Mouse (Mus musculus) bone marrow macrophage, adult 2 months (primary cell): ENCODE data around the gene Prss44. TPM values are rescaled to one million over a fixed set of nuclear protein-coding genes. Genes with fewer than 3 reads are reported as not detected.

Experiments
- H3K27ac ChIP-seq: 2 replicates; pipeline ENCODE4 v1.5.1; 2012; ENCODE audit warnings: low read depth, low read length; ENCODE audit not compliant: insufficient read depth
- H3K4me1 ChIP-seq: 2 replicates; pipeline ENCODE4 v1.6.1; 2012; ENCODE audit warnings: low read length; ENCODE audit not compliant: control insufficient read depth, insufficient read depth
- H3K4me3 ChIP-seq: 2 replicates; pipeline ENCODE4 v1.5.1; 2012; ENCODE audit warnings: mild to moderate bottlenecking, low read length, moderate library complexity; ENCODE audit not compliant: insufficient read depth
- CTCF ChIP-seq: IDR thresholded peaks from 2 replicates; pipeline ENCODE4 v1.5.1; 2012; ENCODE audit warnings: low read depth, mild to moderate bottlenecking, low read length, moderate library complexity
- POLR2A ChIP-seq: IDR thresholded peaks from 2 replicates; pipeline ENCODE4 v1.6.1; 2012; ENCODE audit warnings: mild to moderate bottlenecking, low read depth, low read length, borderline replicate concordance
- polyA plus RNA-seq: library from polyadenylated mRNA; stranded (reverse); fragments of >200 nt; gene quantifications from 2 replicates; pipeline ENCODE4 v1.2.4, GENCODE M21; 2012; ENCODE audit not compliant: missing spikeins, insufficient read depth, insufficient read length

Gene Prss44
- polyA plus RNA-seq, 1 experiment, result not detected

- Histone ChIP-seq H3K27ac (peak overlapping the region; percentile 69), H3K4me3 (peak overlapping the region; percentile 30; the same call in 1 of the 2 replicates), H3K4me1 (peaks cover 7% of the 10 kb centered on the region)
- no peak for TF ChIP-seq CTCF
- TF ChIP-seq POLR2A, result no peak
Measured at GRCm38 (mm10) chr9:110825832-110826231, 12.0 kb downstream of the Prss44 start.

GRCm38 (mm10) chr9:110826390-110826789 is 12.6 kb downstream of the Prss44 start, which contains the start of gene Prss43:
Prss43 (plus strand) TSS chr9:110826690.
- Histone ChIP-seq H3K4me1 (peaks cover 7% of the 10 kb centered on the region), H3K27ac (peak within 1 kb of the TSS; percentile 69), H3K4me3 (peak within 1 kb of the TSS; percentile 30; the same call in 1 of the 2 replicates)
- TF ChIP-seq CTCF, result no peak
- TF ChIP-seq POLR2A, result no peak

GRCm38 (mm10) chr9:110833021-110833420 is 19.2 kb downstream of the Prss44 start:
- TF ChIP-seq CTCF, result no peak
- no peak for TF ChIP-seq POLR2A
- Histone ChIP-seq H3K4me3 (no peak overlapping the region), H3K4me1 (peaks cover 2% of the 10 kb centered on the region; the same call in 1 of the 2 replicates), H3K27ac (no peak overlapping the region)

GRCm38 (mm10) chr9:110834411-110834810 is 20.6 kb downstream of the Prss44 start, which contains the start of gene Prss45:
Prss45 (plus strand) TSS chr9:110834588.
- TF ChIP-seq POLR2A (no peak), CTCF (no peak)
- H3K4me1 ChIP-seq, result peaks cover 8% of the 10 kb centered on the region
- no peak within 1 kb of the TSS for H3K27ac ChIP-seq
- no peak within 1 kb of the TSS for H3K4me3 ChIP-seq

GRCm38 (mm10) chr9:110834961-110835360 is 21.2 kb downstream of the Prss44 start:
- no peak overlapping the region for H3K4me3 ChIP-seq
- H3K4me1 ChIP-seq, result peaks cover 11% of the 10 kb centered on the region
- no peak overlapping the region for H3K27ac ChIP-seq
- TF ChIP-seq POLR2A, result no peak
- TF ChIP-seq CTCF, result no peak

- H3K4me3 ChIP-seq, result no peak overlapping the region
- TF ChIP-seq POLR2A (no peak), CTCF (no peak)
- H3K4me1 ChIP-seq, result peaks cover 22% of the 10 kb centered on the region
- H3K27ac ChIP-seq, result no peak overlapping the region
Measured at GRCm38 (mm10) chr9:110836112-110836511, 22.3 kb downstream of the Prss44 start.

GRCm38 (mm10) chr9:110840905-110841304 is 27.1 kb downstream of the Prss44 start:
- TF ChIP-seq POLR2A (no peak), CTCF (no peak)
- no peak overlapping the region for H3K4me3 ChIP-seq

GRCm38 (mm10) chr9:110841438-110841837 is 27.6 kb downstream of the Prss44 start:
- Histone ChIP-seq H3K4me1 (peaks cover 34% of the 10 kb centered on the region), H3K4me3 (no peak overlapping the region), H3K27ac (peak overlapping the region; percentile 95)
- no peak for TF ChIP-seq CTCF
- no peak for TF ChIP-seq POLR2A

More at GRCm38 (mm10) chr9:110840905-110841304, 27.1 kb downstream of the Prss44 start:
- Histone ChIP-seq H3K4me1 (peaks cover 36% of the 10 kb centered on the region), H3K27ac (peak overlapping the region; percentile 95)

GRCm38 (mm10) chr9:110844206-110844605 is 30.4 kb downstream of the Prss44 start, which contains the start of gene Prss46:
Prss46 (plus strand) TSS chr9:110844506.
- TF ChIP-seq POLR2A, result no peak
- no peak for TF ChIP-seq CTCF
- Histone ChIP-seq H3K27ac (no peak within 1 kb of the TSS), H3K4me1 (peaks cover 40% of the 10 kb centered on the region)

GRCm38 (mm10) chr9:110849162-110849561 is 35.4 kb downstream of the Prss44 start:
- Histone ChIP-seq H3K4me1 (peaks cover 21% of the 10 kb centered on the region), H3K4me3 (no peak overlapping the region), H3K27ac (peak overlapping the region; percentile 38; the same call in 1 of the 2 replicates)
- TF ChIP-seq POLR2A (no peak), CTCF (no peak)

More at GRCm38 (mm10) chr9:110844206-110844605, 30.4 kb downstream of the Prss44 start, which contains the start of gene Prss46:
- H3K4me3 ChIP-seq, result no peak within 1 kb of the TSS
